Mouse (Mus musculus) thymus, postnatal 10 days (tissue): Measurements from ENCODE around the gene Iqcf3.
"Not testable (repeated sequence)": the region's sequence is repeated elsewhere in the genome, so short reads cannot be mapped to it uniquely, and the experiment has no call there.

Experiments used
- DNase-seq, 2 experiments: peaks; one replicate each; pipeline ENCODE4 v3.0.0; 2021; ENCODE audit warnings: low spot score in 2 of 2

Gene Iqcf3

GRCm38 (mm10) chr9:106509356-106509755 is 52.1 kb downstream of the Iqcf3 start:
- DNase-seq = no peak

DNA sequence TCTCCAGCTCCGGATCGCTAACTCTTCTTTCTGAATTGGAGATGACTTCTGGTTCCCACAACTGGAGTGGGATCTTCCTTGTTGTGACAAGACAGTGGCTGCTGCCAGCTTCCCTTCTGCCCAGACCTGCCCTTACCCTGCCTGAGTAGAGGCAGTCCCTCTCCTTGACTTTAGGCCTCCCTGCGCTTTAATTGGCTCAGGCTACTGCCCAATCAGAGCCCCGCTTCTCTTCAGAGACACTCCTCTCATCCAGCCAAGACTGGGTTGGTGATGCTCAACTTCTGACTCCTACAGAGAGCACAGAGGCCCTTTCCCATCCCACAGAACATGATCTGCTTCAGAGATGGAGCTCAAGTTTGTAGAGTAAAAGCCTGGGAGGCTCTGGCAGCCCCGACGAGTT is 57.2 kb downstream of the Iqcf3 start:
- no peak for DNase-seq

- DNase-seq = no peak
These were observed 59.6 kb downstream of the Iqcf3 start for GRCm38 (mm10) chr9:106501846-106502245.

DNA sequence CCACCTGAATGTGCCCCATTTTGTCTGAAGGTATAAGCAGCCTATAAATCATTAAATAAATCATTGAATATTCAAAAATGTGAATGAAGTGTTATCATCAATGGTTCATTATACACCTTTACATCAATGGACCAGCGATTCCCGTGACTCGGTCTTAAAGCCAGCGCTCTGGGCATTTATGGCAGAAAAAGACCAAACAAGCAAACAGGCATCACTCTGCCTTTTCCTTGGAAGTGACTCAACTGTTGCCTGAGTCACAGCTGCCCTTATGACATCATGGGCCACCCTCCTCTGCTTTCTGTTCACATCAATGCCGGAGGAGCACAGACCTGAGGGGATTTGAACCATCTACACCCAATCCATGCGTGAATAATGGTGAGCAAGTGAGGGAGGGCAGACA is 61.8 kb downstream of the Iqcf3 start, which contains the start of gene Iqcf1:
Iqcf1 (plus strand) TSS at position 301 of the 400 bp plus-strand sequence.
- no peak for DNase-seq

- DNase-seq = not testable (repeated sequence)
These were observed 73.8 kb downstream of the Iqcf3 start for GRCm38 (mm10) chr9:106487602-106488001.

DNA sequence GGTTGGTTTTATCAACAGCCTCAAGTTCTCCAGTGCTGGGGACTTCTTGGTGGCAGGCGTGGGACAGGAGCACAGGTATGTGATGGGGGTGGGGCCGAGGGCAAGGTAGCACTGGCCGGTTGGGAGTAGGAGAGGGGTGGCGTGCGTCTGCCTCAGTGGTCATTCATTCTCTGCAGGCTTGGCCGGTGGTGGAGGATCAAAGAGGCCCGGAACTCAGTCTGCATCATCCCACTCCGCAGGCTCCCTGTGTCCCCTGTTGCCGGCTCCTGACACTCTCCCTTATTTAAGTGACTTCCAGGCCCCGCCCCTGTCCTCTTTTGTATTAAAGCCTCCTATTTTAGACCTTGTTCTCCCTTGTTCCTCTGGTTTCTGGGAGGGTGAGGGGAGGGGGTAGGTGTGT is 76.4 kb downstream of the Iqcf3 start:
- no peak for DNase-seq

DNA sequence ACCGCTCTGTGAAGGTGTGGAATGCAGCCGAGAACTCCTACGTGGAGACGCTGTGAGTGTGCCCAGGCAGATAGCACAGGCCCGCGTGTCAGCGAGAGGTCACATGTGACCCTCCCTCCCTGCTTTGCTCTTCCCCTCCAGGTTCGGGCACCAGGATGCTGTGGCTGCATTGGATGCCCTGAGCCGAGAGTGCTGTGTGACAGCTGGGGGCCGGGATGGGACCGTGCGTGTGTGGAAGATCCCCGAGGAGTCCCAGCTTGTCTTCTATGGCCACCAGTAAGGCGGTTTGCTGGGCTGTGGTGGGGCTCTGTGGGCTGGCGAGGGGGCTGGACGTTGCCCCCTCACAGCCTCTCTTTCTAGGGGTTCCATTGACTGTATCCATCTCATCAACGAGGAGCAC is 77.8 kb downstream of the Iqcf3 start:
- DNase-seq = no peak

GRCm38 (mm10) chr9:106483136-106483535 is 78.3 kb downstream of the Iqcf3 start:
- no peak for DNase-seq

DNA sequence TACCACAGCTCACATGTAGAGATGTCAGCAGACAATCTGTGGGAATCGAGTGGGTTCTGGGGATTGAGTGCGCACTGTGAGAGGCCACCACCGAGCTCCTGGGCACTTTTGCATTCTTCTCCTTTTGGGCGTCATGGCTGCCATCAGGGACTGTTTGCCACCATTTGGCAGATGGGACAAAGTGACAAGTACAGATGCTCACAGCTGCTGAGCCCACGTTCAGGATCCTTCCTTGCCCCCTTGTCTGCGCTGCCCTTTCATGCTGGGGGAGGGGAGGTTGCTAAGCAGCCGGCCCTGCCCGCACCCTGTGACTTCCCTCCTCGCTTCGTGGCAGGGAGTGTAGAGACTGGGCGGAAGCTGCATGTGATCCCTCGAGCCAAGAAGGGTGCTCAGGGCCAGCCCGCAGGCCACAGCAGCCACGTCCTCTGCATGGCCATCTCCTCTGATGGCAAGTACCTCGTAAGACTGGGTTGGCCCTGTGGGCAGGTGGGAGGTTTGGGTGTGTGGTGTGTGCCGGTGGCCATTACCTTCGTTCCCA is 78.8 kb downstream of the Iqcf3 start:
- no peak for DNase-seq

GRCm38 (mm10) chr9:106481676-106482075 is 79.8 kb downstream of the Iqcf3 start:
- DNase-seq = no peak

- no peak for DNase-seq
These were observed 80.4 kb downstream of the Iqcf3 start for GRCm38 (mm10) chr9:106481075-106481474.

DNA sequence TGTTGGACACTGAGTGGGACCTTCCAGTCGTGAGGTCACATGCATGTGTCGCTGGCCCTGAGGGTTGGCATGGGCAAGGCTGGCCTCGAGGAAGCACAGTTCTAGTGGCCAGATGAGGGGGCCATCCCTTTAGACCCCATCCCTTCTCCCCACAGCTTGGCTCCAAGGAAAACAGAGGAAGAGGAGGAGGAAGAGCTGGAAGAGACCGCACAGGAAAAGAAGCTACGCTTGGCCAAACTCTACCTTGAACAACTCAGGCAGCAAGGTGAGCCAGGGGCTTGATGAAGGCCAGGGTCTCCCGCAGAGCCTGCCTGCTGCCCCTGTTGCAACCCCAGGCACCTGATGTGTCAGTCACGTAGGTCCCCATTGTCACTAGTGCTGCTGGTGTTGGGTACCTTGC is 80.9 kb downstream of the Iqcf3 start:
- DNase-seq = no peak

GRCm38 (mm10) chr9:106478101-106478500 is 83.3 kb downstream of the Iqcf3 start:
- no peak for DNase-seq

GRCm38 (mm10) chr9:106477649-106478048 is 83.8 kb downstream of the Iqcf3 start:
- DNase-seq = no peak

DNA sequence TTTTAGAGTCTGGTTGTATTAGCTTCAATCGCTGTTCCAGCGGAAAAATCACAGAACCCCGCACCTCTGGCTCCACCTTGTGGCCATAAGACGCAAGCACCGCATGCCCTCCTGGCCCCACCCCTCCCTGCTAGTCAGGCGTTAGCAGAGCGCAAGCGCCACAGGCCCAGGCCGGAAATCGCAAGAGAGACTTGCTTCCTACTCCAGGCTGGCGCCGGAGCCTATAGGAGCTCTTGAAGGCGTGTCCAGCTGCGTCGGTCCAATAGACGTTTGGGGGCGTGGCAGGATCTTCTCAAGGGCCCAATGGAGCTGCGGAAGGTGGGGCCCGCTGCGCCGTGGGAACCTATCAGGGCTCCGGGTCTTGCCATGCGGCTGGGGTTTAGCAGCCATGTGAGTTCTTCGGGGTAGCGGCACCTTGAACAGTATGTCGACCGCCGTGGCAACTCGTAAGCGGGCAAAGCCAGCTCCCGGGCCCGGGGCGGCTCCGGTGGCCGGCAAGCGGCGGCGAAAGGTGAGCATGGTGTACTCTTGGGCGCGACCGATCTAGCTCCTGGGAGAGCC is 84.4 kb downstream of the Iqcf3 start, which contains the start of gene Parp3:
Parp3 (minus strand) TSS at position 26 of the 561 bp plus-strand sequence.
- peak; percentile 96 to 99 for DNase-seq

DNA sequence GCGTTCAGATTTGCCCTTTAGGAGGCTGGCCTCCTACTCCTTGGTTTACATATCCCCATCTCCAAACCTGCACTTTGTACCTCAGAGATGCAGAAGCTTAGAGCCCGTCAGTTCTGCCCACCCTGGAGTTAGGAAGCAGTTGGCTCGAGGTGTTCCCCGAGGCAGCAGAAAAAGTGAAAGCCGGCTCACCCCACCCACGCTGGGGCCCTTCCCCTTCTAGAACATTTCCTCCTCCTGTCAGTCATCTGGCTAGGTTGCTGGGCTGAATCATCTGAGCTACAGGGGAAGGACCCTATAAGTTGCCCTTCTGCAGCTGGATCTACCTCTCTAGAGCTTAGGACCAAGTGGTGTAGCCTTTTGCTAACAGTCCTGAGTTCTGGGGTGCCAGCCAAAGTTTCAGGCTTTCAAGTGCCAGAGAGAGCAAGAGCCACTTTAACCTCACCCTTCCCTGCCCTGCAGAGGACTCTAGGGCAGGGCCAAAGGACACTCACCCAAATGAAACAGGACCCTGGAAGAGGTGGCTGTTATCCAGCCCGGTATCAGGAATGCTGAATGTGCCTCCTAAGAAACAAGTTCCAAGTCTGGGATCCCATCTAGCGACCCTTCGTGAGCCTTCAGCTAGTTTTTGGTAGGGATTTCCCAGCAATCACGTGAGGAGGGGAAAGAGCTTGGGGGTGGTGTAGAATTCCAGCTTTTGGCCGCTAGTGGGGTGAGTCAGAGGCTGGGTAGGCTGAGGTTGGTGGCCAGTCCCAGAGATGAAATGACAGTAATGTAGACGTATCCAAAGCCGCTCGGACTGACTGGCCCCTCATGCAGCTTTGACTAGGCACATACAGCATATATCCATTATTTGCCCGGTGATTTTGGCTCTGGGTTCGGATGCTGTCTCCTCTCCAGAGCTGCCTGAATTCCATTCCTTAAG is 85.2 kb downstream of the Iqcf3 start:
- peak; percentile 59 to 64 for DNase-seq

GRCm38 (mm10) chr9:106475663-106476001 is 85.8 kb downstream of the Iqcf3 start, which contains the start of gene Rrp9:
Gene Rrp9 (plus strand): TSS chr9:106475963.
- no peak for DNase-seq

- DNase-seq = no peak
These were observed 86.4 kb downstream of the Iqcf3 start for GRCm38 (mm10) chr9:106475046-106475445.

GRCm38 (mm10) chr9:106474456-106474855 is 87.0 kb downstream of the Iqcf3 start:
- peak; percentile 48 to 74 for DNase-seq

DNA sequence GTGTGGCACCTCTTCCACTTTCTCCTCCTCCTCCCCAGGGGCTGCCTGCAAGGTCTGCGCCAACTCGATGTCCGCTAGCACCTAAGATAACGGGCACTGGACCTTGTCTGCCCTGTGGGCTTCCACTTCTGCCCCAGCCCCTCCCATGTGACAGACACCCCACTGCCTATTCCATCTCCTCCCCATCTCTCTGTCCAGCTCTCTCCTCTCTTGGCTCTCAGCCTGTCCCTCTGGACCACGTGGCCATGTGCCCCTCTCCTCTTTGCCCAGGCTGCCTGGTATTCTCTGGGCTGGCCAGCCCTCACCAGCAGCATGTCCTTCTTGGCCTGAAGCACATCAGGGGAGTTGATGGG is 87.7 kb downstream of the Iqcf3 start:
- DNase-seq = no peak

DNA sequence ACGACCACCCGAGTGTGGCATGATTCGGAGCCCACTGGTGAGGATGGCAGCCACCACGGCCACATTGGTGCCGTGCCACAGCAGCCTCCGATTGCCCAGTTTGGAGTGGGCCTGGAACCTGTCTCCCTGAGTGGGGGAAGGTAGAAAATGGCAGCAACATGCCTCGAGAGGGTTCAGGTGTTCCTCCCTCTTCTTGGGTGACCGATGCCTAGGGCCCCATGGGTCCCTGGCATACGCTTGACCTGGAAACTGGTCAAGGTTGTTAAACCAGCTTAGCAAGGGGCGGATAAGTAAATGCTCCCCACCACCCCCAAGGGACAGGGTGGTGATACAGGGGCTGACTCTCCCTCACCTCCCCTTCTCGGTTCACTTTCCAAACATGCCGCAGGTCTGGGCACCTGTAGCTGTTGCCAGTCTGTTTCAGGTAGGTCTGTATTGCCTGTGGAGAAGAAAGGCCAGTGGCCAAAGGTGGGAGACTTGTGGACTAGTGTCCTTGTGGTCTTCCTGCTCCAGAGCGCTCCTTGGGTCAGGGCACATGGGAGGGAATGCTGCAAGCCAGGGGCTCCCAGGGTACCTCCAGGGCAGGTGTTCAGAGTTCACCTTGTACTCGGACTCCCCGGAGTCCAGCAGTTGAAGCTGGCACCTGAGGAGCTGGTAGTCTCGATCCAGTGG is 88.2 kb downstream of the Iqcf3 start:
- no peak for DNase-seq

- no peak for DNase-seq
These were observed 89.1 kb downstream of the Iqcf3 start for GRCm38 (mm10) chr9:106472321-106472720.
